Mouse (Mus musculus): ENCODE measurements around the gene Stard7.

DNA sequence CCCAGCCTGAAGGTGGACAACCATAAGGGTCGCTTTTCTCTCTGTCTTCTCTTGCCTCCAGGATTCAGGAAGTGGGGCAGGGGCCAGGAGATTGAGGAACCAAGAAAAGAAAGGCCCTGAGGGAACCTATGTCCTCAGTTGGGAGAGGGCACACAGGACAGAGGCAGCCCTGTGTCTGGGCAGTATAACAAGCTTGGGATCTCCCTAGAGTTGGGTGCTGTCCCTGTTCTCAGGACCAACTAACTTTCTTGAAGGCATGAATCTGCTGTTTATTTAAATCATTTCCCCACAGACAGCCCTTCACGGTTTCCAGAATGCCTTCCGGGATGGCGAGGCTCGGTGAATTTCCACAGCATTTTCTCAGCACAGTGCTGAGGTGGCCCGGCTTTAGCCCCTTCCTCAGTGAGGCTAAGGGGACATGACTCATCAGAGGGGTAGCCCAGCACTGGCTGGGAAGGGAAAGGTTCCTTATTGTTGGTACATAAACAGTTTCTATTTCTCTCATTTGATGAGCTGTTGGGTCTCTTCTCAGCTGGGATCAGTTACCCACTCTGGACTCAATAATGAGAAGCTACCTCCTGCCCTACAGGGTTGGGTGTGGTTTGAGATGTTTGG is 52.8 kb downstream of the Stard7 start:
- TF ChIP-seq EP300 (IDR thresholded peaks at IDR 0.05) (no peak), CTCF (IDR thresholded peaks at IDR 0.05) (no peak)
